Mouse (Mus musculus): ENCODE measurements around the gene Wnt5b. TPM values are rescaled to one million over a fixed set of nuclear protein-coding genes. Genes with fewer than 3 reads are reported as not detected.

Gene Wnt5b
- polyA plus RNA-seq, 1 experiment from 2014 or later = 8.6 TPM

- Histone ChIP-seq H3K9me3 (ENCODE audit: control insufficient read depth, low read length) (no peaks in the 10 kb centered on the region), H3K36me3 (ENCODE audit: control insufficient read depth, insufficient read depth, low read length) (no peaks in the 10 kb centered on the region), H3K27me3 (ENCODE audit: control insufficient read depth, insufficient read depth, low read length) (no peaks in the 10 kb centered on the region), H3K9ac (ENCODE audit: low read length) (peak overlapping the region; percentile 95; the same call in 1 of the 2 replicates), H3K4me1 (ENCODE audit: control insufficient read depth in 2 of 2, insufficient read depth in 2 of 2, low read length in 2 of 2) (peaks cover 3 to 5% of the 10 kb centered on the region in 2 experiments; a peak in 3 of 4 replicates), H3K4me3 (ENCODE audit: control insufficient read depth in 1 of 2, insufficient read depth in 1 of 2, low read depth in 1 of 2, low read length in 2 of 2) (no peak overlapping the region), H3K4me2 (ENCODE audit: low read length) (no peak overlapping the region), H3K27ac (replicated peaks in 1 of 2; ENCODE audit: control insufficient read depth in 1 of 2, insufficient read depth in 1 of 2, low read depth in 2 of 2, low read length in 2 of 2) (no peak overlapping the region)
- ATAC-seq (ENCODE audit: insufficient number of reproducible peaks, insufficient read depth, low FRiP score, low read depth) = no peak
- WGBS = 83% methylated on average over 4 of the region's 4 CpGs
Observed at GRCm38 (mm10) chr6:119386421-119386820, 157.7 kb downstream of the Wnt5b start.

- H3K4me3 ChIP-seq (ENCODE audit: control insufficient read depth in 1 of 2, insufficient read depth in 1 of 2, low read depth in 1 of 2, low read length in 2 of 2) = no peak overlapping the region
- no peaks in the 10 kb centered on the region for H3K9me3 ChIP-seq (ENCODE audit: control insufficient read depth, low read length)
- no peaks in the 10 kb centered on the region for H3K27me3 ChIP-seq (ENCODE audit: control insufficient read depth, insufficient read depth, low read length)
- H3K27ac ChIP-seq (replicated peaks in 1 of 2; ENCODE audit: control insufficient read depth in 1 of 2, insufficient read depth in 1 of 2, low read depth in 2 of 2, low read length in 2 of 2) = no peak overlapping the region
- no peak overlapping the region for H3K4me2 ChIP-seq (ENCODE audit: low read length)
- H3K9ac ChIP-seq (ENCODE audit: low read length) = no peak overlapping the region
- 95% methylated on average over 1 of the region's 1 CpGs for WGBS
- peaks cover 3 to 5% of the 10 kb centered on the region in 2 experiments; a peak in 3 of 4 replicates for H3K4me1 ChIP-seq (ENCODE audit: control insufficient read depth in 2 of 2, insufficient read depth in 2 of 2, low read length in 2 of 2)
- H3K36me3 ChIP-seq (ENCODE audit: control insufficient read depth, insufficient read depth, low read length) = no peaks in the 10 kb centered on the region
- no peak for ATAC-seq (ENCODE audit: insufficient number of reproducible peaks, insufficient read depth, low FRiP score, low read depth)
Observed at GRCm38 (mm10) chr6:119385668-119386067, 158.5 kb downstream of the Wnt5b start.

Other genes with a start within 250 kb of the Wnt5b start
- gene Lrtm2, start 213.6 kb downstream of the Wnt5b start, polyA plus RNA-seq (2014; fragmentation: Nextera tagmentation; extraction: Ambion mirVana) = 0.05 TPM in 1 of 2 replicates, not detected in the other
- gene Adipor2, start 126.6 kb downstream of the Wnt5b start, polyA plus RNA-seq (2014; fragmentation: Nextera tagmentation; extraction: Ambion mirVana) = 21.8 and 27.1 TPM in 2 replicates
- 3.0 and 4.4 TPM in 2 replicates for gene Fbxl14, start 64.7 kb downstream of the Wnt5b start, polyA plus RNA-seq (2014; fragmentation: Nextera tagmentation; extraction: Ambion mirVana)